Mouse (Mus musculus) right cerebral cortex, postnatal 25 days (tissue): ENCODE results near the gene Satb2.
A peak's percentile ranks its signal among the peaks of the same experiment; 100 is the strongest.

ENCODE experiments used
- DNase-seq: peaks from one replicate; pipeline ENCODE4 v3.0.0; 2022

The Satb2 gene

GRCm38 (mm10) chr1:56972950-56973592, 5.4 kb downstream of the Satb2 start:
- peak; percentile 87 for DNase-seq

GRCm38 (mm10) chr1:56972251-56972949, 6.0 kb downstream of the Satb2 start:
- no peak for DNase-seq

GRCm38 (mm10) chr1:56971942-56972250, 6.6 kb downstream of the Satb2 start:
- no peak for DNase-seq

- no peak for DNase-seq
These were observed 7.0 kb downstream of the Satb2 start for GRCm38 (mm10) chr1:56971441-56971861.

GRCm38 (mm10) chr1:56970740-56971141, 7.7 kb downstream of the Satb2 start:
- DNase-seq: no peak

- no peak for DNase-seq
These were observed 8.8 kb downstream of the Satb2 start for GRCm38 (mm10) chr1:56969364-56970360.

- peak; percentile 30 for DNase-seq
These were observed 12.4 kb downstream of the Satb2 start for GRCm38 (mm10) chr1:56965879-56966579.

GRCm38 (mm10) chr1:56964493-56964892, 14.0 kb downstream of the Satb2 start:
- peak; percentile 8 for DNase-seq

GRCm38 (mm10) chr1:56963291-56963690, 15.2 kb downstream of the Satb2 start:
- DNase-seq: peak; percentile 2

GRCm38 (mm10) chr1:56958996-56959395, 19.5 kb downstream of the Satb2 start:
- no peak for DNase-seq

GRCm38 (mm10) chr1:56957942-56958341, 20.5 kb downstream of the Satb2 start:
- DNase-seq: no peak

- no peak for DNase-seq
These were observed 21.6 kb downstream of the Satb2 start for GRCm38 (mm10) chr1:56956811-56957210.

- DNase-seq: peak; percentile 31
These were observed 22.7 kb downstream of the Satb2 start for GRCm38 (mm10) chr1:56955739-56956085.

- DNase-seq: no peak
These were observed 23.3 kb downstream of the Satb2 start for GRCm38 (mm10) chr1:56955055-56955738.

- no peak for DNase-seq
These were observed 24.9 kb downstream of the Satb2 start for GRCm38 (mm10) chr1:56953538-56953937.

- DNase-seq: no peak
These were observed 26.5 kb downstream of the Satb2 start for GRCm38 (mm10) chr1:56951980-56952379.

GRCm38 (mm10) chr1:56951525-56951924, 26.9 kb downstream of the Satb2 start:
- no peak for DNase-seq

- no peak for DNase-seq
These were observed 39.0 kb downstream of the Satb2 start for GRCm38 (mm10) chr1:56939432-56939831.

GRCm38 (mm10) chr1:56938432-56938831, 40.0 kb downstream of the Satb2 start:
- DNase-seq: no peak

GRCm38 (mm10) chr1:56936554-56936953, 41.9 kb downstream of the Satb2 start:
- DNase-seq: no peak

GRCm38 (mm10) chr1:56933821-56934220, 44.6 kb downstream of the Satb2 start:
- no peak for DNase-seq

GRCm38 (mm10) chr1:56930096-56930495, 48.4 kb downstream of the Satb2 start:
- DNase-seq: no peak
